ENCODE assay signal across 26 mouse cellular contexts in the genomic region with DNA sequence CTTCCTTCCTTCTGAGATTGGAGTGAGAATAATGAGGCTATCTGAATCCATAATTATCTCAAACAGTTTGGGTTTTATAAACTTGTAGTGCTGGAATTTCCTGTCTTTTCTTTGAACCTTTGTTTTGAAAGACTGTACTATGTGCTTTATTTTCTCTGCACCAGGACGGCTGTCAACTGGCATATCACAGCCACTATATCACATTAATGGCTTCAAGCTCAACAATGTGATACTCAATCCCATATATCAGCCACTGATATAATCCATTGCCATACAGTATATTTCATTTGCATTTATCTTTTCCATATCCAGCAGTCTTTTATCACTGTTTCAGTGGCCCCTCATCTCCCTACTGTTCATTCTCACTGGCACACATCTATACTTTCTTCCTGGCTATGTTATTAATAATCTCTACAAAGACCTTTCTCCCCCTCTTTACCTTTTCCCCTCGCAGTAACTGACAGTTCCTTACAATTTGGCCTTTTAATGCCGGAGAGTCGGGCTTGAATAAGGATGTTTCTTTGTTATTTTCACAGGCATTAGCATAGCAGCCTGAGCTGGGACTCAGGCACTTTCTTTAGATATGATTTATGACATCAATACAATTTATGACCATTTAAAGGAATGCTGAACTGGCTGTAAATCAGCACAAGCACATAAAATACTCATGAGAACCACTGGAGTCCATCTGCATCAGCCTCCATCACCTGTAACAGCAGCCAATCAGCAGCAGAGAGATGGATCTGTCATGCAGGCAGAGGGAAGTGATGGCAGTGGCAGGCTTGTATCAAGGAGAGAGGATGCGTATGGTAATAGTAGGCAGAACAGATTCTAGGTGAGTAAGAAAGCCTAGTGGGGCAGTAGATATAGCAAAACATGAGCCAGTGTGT.
DNase-seq lines count a peak whose midpoint lies in the region; ATAC-seq and TF ChIP-seq lines count a peak whose summit lies in the region.
"Had no signal": no experiment of that assay in that cellular context is flagged by ENCODE, and none has a peak within 500 bp of the region (broad histone marks: within the 10 kb centered on the region; RNA-seq: fewer than 3 reads in every experiment).

No protein-coding gene starts in this region.

- no peak overlapping the region for H3K9ac ChIP-seq in kidney, embryonic 15.5 days
- no peak overlapping the region for H3K9ac ChIP-seq in midbrain, embryonic 11.5 days (ENCODE audit: low read length)
- no peak overlapping the region for H3K9ac ChIP-seq in midbrain, embryonic 15.5 days
- H3K9ac ChIP-seq in neural tube, embryonic 14.5 days (replicated peaks; ENCODE audit: low read depth, low read length), result no peak overlapping the region
- no peak overlapping the region for H3K9ac ChIP-seq in forebrain, embryonic 15.5 days (replicated peaks)
- H3K9ac ChIP-seq: embryonic facial prominence, embryonic 12.5 days; heart, embryonic 13.5 days; limb, embryonic 15.5 days; liver, embryonic 13.5 days had no signal

- 0 out of 2 replicates have a peak, but pooled peaks have one; percentile 33 for ATAC-seq in kidney, embryonic 15.5 days (replicated peaks; ENCODE audit: low FRiP score)
- no peak for ATAC-seq in midbrain, embryonic 11.5 days (ENCODE audit: low FRiP score)
- no peak for ATAC-seq in midbrain, embryonic 15.5 days (replicated peaks)
- ATAC-seq in neural tube, embryonic 14.5 days (ENCODE audit: low read depth), result peak; percentile 60
- no peak for ATAC-seq in forebrain, embryonic 15.5 days (replicated peaks)
- ATAC-seq: CD4-positive, CD25-positive, alpha-beta regulatory T cell, adult 4 months; forebrain, embryonic 14.5 days; hindbrain, postnatal 0 days had no signal

- no peak overlapping the region for H3K27ac ChIP-seq in kidney, embryonic 15.5 days
- H3K27ac ChIP-seq in kidney, adult 2 months (ENCODE audit: insufficient read depth, low read depth, low read length), result no peak overlapping the region
- H3K27ac ChIP-seq in midbrain, embryonic 11.5 days (ENCODE audit: low read depth, low read length), result no peak overlapping the region
- no peak overlapping the region for H3K27ac ChIP-seq in midbrain, embryonic 15.5 days
- H3K27ac ChIP-seq in neural tube, embryonic 14.5 days (ENCODE audit: low read depth, low read length), result no peak overlapping the region
- H3K27ac ChIP-seq in forebrain, embryonic 15.5 days (replicated peaks), result no peak overlapping the region
- H3K27ac ChIP-seq: embryonic facial prominence, embryonic 12.5 days; heart, embryonic 13.5 days; hindbrain, postnatal 0 days; limb, embryonic 15.5 days; liver, embryonic 13.5 days; midbrain, embryonic 10.5 days had no signal

- no peaks in the 10 kb centered on the region for H3K4me1 ChIP-seq in kidney, embryonic 15.5 days
- no peaks in the 10 kb centered on the region for H3K4me1 ChIP-seq in kidney, adult 2 months (ENCODE audit: control insufficient read depth, insufficient read depth, low read length)
- no peaks in the 10 kb centered on the region for H3K4me1 ChIP-seq in midbrain, embryonic 11.5 days (ENCODE audit: control insufficient read depth, insufficient read depth, low read length)
- H3K4me1 ChIP-seq in midbrain, embryonic 15.5 days, result no peaks in the 10 kb centered on the region
- H3K4me1 ChIP-seq in neural tube, embryonic 14.5 days (ENCODE audit: control insufficient read depth, insufficient read depth, low read length), result no peaks in the 10 kb centered on the region
- H3K4me1 ChIP-seq in forebrain, embryonic 15.5 days, result no peaks in the 10 kb centered on the region
- H3K4me1 ChIP-seq: embryonic facial prominence, embryonic 12.5 days; heart, embryonic 13.5 days; limb, embryonic 15.5 days; liver, embryonic 13.5 days; midbrain, embryonic 10.5 days had no signal

- H3K4me2 ChIP-seq in kidney, embryonic 15.5 days, result no peak overlapping the region
- H3K4me2 ChIP-seq in midbrain, embryonic 11.5 days, result no peak overlapping the region
- no peak overlapping the region for H3K4me2 ChIP-seq in midbrain, embryonic 15.5 days
- no peak overlapping the region for H3K4me2 ChIP-seq in neural tube, embryonic 14.5 days (ENCODE audit: low read depth, low read length)
- H3K4me2 ChIP-seq in forebrain, embryonic 15.5 days (replicated peaks), result no peak overlapping the region
- H3K4me2 ChIP-seq: embryonic facial prominence, embryonic 12.5 days; heart, embryonic 13.5 days; limb, embryonic 15.5 days; liver, embryonic 13.5 days had no signal

- no peak overlapping the region for H3K4me3 ChIP-seq in kidney, embryonic 15.5 days (replicated peaks)
- H3K4me3 ChIP-seq in kidney, adult 2 months (ENCODE audit: insufficient read depth, low read depth, low read length), result no peak overlapping the region
- no peak overlapping the region for H3K4me3 ChIP-seq in midbrain, embryonic 11.5 days (ENCODE audit: low read depth, low read length)
- H3K4me3 ChIP-seq in midbrain, embryonic 15.5 days, result no peak overlapping the region
- no peak overlapping the region for H3K4me3 ChIP-seq in neural tube, embryonic 14.5 days (ENCODE audit: low read depth, low read length)
- H3K4me3 ChIP-seq in forebrain, embryonic 15.5 days, result no peak overlapping the region
- H3K4me3 ChIP-seq: embryonic facial prominence, embryonic 12.5 days; heart, embryonic 13.5 days; limb, embryonic 15.5 days; liver, embryonic 13.5 days; midbrain, embryonic 10.5 days had no signal

- no peaks in the 10 kb centered on the region for H3K36me3 ChIP-seq in kidney, embryonic 15.5 days
- no peaks in the 10 kb centered on the region for H3K36me3 ChIP-seq in kidney, adult 2 months (ENCODE audit: control insufficient read depth, insufficient read depth, low read length)
- no peaks in the 10 kb centered on the region for H3K36me3 ChIP-seq in midbrain, embryonic 11.5 days (ENCODE audit: control insufficient read depth, insufficient read depth, low read length)
- H3K36me3 ChIP-seq in midbrain, embryonic 15.5 days (replicated peaks), result no peaks in the 10 kb centered on the region
- no peaks in the 10 kb centered on the region for H3K36me3 ChIP-seq in neural tube, embryonic 14.5 days (ENCODE audit: control insufficient read depth, insufficient read depth, low read length)
- no peaks in the 10 kb centered on the region for H3K36me3 ChIP-seq in forebrain, embryonic 15.5 days
- H3K36me3 ChIP-seq: embryonic facial prominence, embryonic 12.5 days; heart, embryonic 13.5 days; limb, embryonic 15.5 days; liver, embryonic 13.5 days; midbrain, embryonic 10.5 days had no signal

- no peak for DNase-seq in kidney, adult 2 months
- DNase-seq in midbrain, embryonic 11.5 days (ENCODE audit: low spot score, missing footprints), result peak; percentile 62
- peak; percentile 58 for DNase-seq in forelimb bud, embryonic 11.5 days (ENCODE audit: low read depth, low spot score)
- DNase-seq: adrenal gland, postnatal 14 days; cerebellum, adult 11-12 months; cerebellum, adult 9-11 months; embryo, embryonic 11 days; heart, postnatal 10 days; kidney, adult 11 months; kidney, postnatal 36 days; liver, embryonic 13.5 days; lung, adult 2 months; lung, postnatal 14 days; thymus, adult 2 months; thymus, postnatal 36 days had no signal

- 55% methylated on average over 5 of the region's 5 CpGs for WGBS in kidney, embryonic 15.5 days
- WGBS in kidney, adult 2 months, result 48% methylated on average over 5 of the region's 5 CpGs
- 74% methylated on average over 5 of the region's 5 CpGs for WGBS in midbrain, embryonic 11.5 days
- 53% methylated on average over 5 of the region's 5 CpGs for WGBS in midbrain, embryonic 15.5 days
- 43% methylated on average over 5 of the region's 5 CpGs for WGBS in neural tube, embryonic 14.5 days
- 68% methylated on average over 5 of the region's 5 CpGs for whole genome bisulfite sequencing in forebrain, embryonic 15.5 days

- H3K27me3 ChIP-seq in kidney, embryonic 15.5 days, result no peaks in the 10 kb centered on the region
- H3K27me3 ChIP-seq in kidney, adult 2 months (replicated peaks; ENCODE audit: control insufficient read depth, insufficient read depth, low read length), result no peaks in the 10 kb centered on the region
- no peaks in the 10 kb centered on the region for H3K27me3 ChIP-seq in midbrain, embryonic 11.5 days (ENCODE audit: control insufficient read depth, insufficient read depth, low read length)
- H3K27me3 ChIP-seq in midbrain, embryonic 15.5 days (replicated peaks), result no peaks in the 10 kb centered on the region
- H3K27me3 ChIP-seq in neural tube, embryonic 14.5 days (ENCODE audit: control insufficient read depth, insufficient read depth, low read length), result no peaks in the 10 kb centered on the region
- H3K27me3 ChIP-seq in forebrain, embryonic 15.5 days, result no peaks in the 10 kb centered on the region
- H3K27me3 ChIP-seq: embryonic facial prominence, embryonic 12.5 days; heart, embryonic 13.5 days; limb, embryonic 15.5 days; liver, embryonic 13.5 days had no signal

- TF ChIP-seq CTCF in kidney, adult 2 months (conservative IDR thresholded peaks at IDR 0.05; ENCODE audit: insufficient read depth, insufficient read length, low read depth, low read length), result no peak

- H3K9me3 ChIP-seq in kidney, embryonic 15.5 days (replicated peaks), result no peaks in the 10 kb centered on the region
- H3K9me3 ChIP-seq in midbrain, embryonic 11.5 days (ENCODE audit: control insufficient read depth, low read length), result no peaks in the 10 kb centered on the region
- H3K9me3 ChIP-seq in midbrain, embryonic 15.5 days, result no peaks in the 10 kb centered on the region
- no peaks in the 10 kb centered on the region for H3K9me3 ChIP-seq in neural tube, embryonic 14.5 days (ENCODE audit: control insufficient read depth, low read length)
- no peaks in the 10 kb centered on the region for H3K9me3 ChIP-seq in forebrain, embryonic 15.5 days
- H3K9me3 ChIP-seq: embryonic facial prominence, embryonic 12.5 days; heart, embryonic 13.5 days; limb, embryonic 15.5 days; liver, embryonic 13.5 days; midbrain, embryonic 10.5 days had no signal

- no peak for TF ChIP-seq POLR2A in kidney, adult 2 months (IDR thresholded peaks at IDR 0.05; ENCODE audit: low read depth, low read length)

Comparison
In these comparisons a context has a peak if more than half of its experiments do, and no peak if none do; other contexts are left out.
1. ATAC-seq: peak in kidney, embryonic 15.5 days (single experiment) and neural tube, embryonic 14.5 days (single experiment); none in midbrain, embryonic 11.5 days (single experiment), midbrain, embryonic 15.5 days (single experiment) and forebrain, embryonic 15.5 days (single experiment).